Mouse (Mus musculus) liver, postnatal 0 days (tissue): Measurements from ENCODE around the gene Gm3476. TPM values are rescaled to one million over a fixed set of nuclear protein-coding genes. Genes with fewer than 3 reads are reported as not detected.
"Not testable (repeated sequence)": the region's sequence is repeated elsewhere in the genome, so short reads cannot be mapped to it uniquely, and the experiment has no call there.

ENCODE experiments used
- ATAC-seq: fragments of 200-750 bp; cut with Nextera tagmentation; 2 replicates; pipeline ENCODE4 v1.8.0; 2017; ENCODE audit warnings: mild to moderate bottlenecking, moderate library complexity
- DNase-seq: peaks from one replicate; pipeline ENCODE4 v3.0.0-alpha.2; 2016
- H3K27ac ChIP-seq: fragments of 300-500 bp; sonication (generic); 2 replicates; pipeline ENCODE4 v1.5.1; 2014; ENCODE audit warnings: antibody characterized with exemption, moderate library complexity, mild to moderate bottlenecking, low read depth
- H3K27me3 ChIP-seq: fragments of 300-500 bp; sonication (generic); 2 replicates; pipeline ENCODE4 v1.6.1; 2014; ENCODE audit warnings: low read length, control low read depth, mixed read lengths; ENCODE audit not compliant: insufficient read depth
- H3K36me3 ChIP-seq: fragments of 300-500 bp; sonication (generic); replicated peaks from 2 replicates; pipeline ENCODE4 v1.6.1; 2014; ENCODE audit warnings: mild to moderate bottlenecking, control low read depth, low read length, moderate library complexity, mixed read lengths; ENCODE audit not compliant: insufficient read depth
- H3K4me1 ChIP-seq: fragments of 300-500 bp; sonication (generic); 2 replicates; pipeline ENCODE4 v1.6.1; 2014; ENCODE audit warnings: antibody characterized with exemption, mild to moderate bottlenecking, control low read depth; ENCODE audit not compliant: insufficient read depth
- H3K4me2 ChIP-seq: fragments of 300-500 bp; sonication (generic); 2 replicates; pipeline ENCODE4 v1.6.1; 2014; ENCODE audit warnings: low read depth, mild to moderate bottlenecking, low read length, moderate library complexity, mixed read lengths
- H3K4me3 ChIP-seq: fragments of 300-500 bp; sonication (generic); 2 replicates; pipeline ENCODE4 v1.5.1; 2014; ENCODE audit warnings: low read depth, low read length
- H3K9ac ChIP-seq: fragments of 300-500 bp; sonication (generic); replicated peaks from 2 replicates; pipeline ENCODE4 v1.6.1; 2014; ENCODE audit warnings: mild to moderate bottlenecking, moderate library complexity
- H3K9me3 ChIP-seq: fragments of 300-500 bp; sonication (generic); 2 replicates; pipeline ENCODE4 v1.6.1; 2016; ENCODE audit warnings: mild to moderate bottlenecking, control low read depth, low read length, mixed read lengths
- CTCF ChIP-seq: sonication (generic); IDR thresholded peaks from 2 replicates; pipeline ENCODE4 v1.5.1; 2016; ENCODE audit warnings: antibody characterized with exemption, low read depth
- WGBS: fragments of 180-500 bp; shearing (Covaris S2); extraction: QIAGEN DNeasy Blood & Tissue Kit; methylation state at CpG from one replicate; pipeline ENCODE4 v1.1.7; 2014; ENCODE audit not compliant: insufficient replicate concordance; 5-methylcytosine and 5-hydroxymethylcytosine counted together
- polyA plus RNA-seq: library from polyadenylated mRNA; unstranded; fragments of >200 nt; fragmentation: Nextera tagmentation; extraction: Ambion mirVana; gene quantifications from 2 replicates; pipeline ENCODE4 v1.2.1, GENCODE M21; 2015

Gene Gm3476
- not detected in 2 replicates for polyA plus RNA-seq

DNA sequence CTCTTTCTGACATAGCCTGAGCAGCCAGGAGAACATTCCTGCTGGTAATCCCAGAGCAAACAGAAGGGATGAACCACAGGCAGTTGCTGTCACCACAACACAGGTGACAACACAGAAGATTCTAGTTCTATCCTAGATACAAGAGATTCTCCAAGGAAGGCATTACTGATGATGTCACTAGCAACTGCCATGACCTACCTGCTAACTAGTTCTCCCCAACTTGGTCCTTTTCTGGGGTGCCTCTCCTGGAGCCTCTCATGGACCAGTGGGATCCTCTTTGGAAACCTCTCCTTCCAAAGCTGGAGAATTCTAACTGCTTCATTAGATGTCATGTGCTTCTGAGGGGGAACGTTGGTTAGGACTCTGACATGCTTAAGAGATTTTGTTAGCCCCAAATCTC is at the start of gene Gm3476:
Gene Gm3476, minus strand, starts transcription at position 101 of the 400 bp plus-strand sequence.
- H3K9ac ChIP-seq, H3K4me1 ChIP-seq, DNase-seq, H3K4me2 ChIP-seq, ATAC-seq, H3K27me3 ChIP-seq, H3K9me3 ChIP-seq, H3K36me3 ChIP-seq, H3K4me3 ChIP-seq, H3K27ac ChIP-seq: not testable (repeated sequence)
- WGBS: no CpG with 5 or more reads among the region's 1 CpGs

DNA sequence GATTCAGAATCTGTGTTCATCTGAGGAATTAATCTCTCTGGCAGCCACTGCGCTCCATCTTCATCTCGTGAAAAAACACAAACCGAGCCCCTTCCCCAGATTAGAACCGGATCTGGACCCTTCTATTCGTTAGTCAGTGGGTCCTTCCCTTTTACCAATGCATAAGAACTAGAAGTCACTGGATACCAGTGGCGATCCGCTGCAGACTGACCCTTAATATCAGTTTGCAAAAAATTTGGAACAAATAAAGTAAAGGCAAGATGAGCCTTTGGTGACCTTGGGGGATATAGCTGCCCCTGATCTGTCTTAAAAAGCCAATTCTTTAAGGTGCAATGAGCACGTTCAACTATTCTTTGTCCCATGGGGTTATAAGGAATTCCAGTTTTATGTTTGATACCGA is 37.9 kb upstream of the Gm3476 start:
- not testable (repeated sequence) for H3K4me2 ChIP-seq, H3K27me3 ChIP-seq, H3K9ac ChIP-seq, H3K4me1 ChIP-seq, ATAC-seq, DNase-seq, H3K36me3 ChIP-seq, H3K4me3 ChIP-seq, H3K27ac ChIP-seq, H3K9me3 ChIP-seq
- WGBS: 62% methylated on average over 3 of the region's 9 CpGs

DNA sequence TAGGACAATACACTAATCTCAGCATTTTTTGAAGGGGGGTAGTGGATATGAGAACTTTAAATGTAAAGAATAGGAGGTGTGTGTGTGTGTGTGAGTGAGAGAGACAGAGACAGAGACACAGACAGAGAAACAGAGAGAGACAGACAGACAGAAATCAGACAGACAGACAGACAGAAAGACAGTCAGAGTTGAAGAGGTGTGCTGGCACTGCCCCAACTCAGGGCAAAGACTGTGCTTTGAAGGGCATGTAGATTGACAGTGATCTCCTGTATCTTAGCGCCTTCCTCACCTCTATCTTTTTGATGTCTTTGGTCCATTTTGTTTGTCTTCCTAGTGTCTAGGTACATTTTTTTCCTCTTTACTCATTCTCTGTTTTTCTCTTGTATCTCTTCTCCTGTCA is 35.5 kb upstream of the Gm3476 start:
- DNase-seq, H3K9me3 ChIP-seq, H3K4me1 ChIP-seq, ATAC-seq, H3K4me2 ChIP-seq, H3K27ac ChIP-seq, H3K9ac ChIP-seq, H3K27me3 ChIP-seq, H3K4me3 ChIP-seq, H3K36me3 ChIP-seq: not testable (repeated sequence)
- no CpG with 5 or more reads among the region's 1 CpGs for WGBS

DNA sequence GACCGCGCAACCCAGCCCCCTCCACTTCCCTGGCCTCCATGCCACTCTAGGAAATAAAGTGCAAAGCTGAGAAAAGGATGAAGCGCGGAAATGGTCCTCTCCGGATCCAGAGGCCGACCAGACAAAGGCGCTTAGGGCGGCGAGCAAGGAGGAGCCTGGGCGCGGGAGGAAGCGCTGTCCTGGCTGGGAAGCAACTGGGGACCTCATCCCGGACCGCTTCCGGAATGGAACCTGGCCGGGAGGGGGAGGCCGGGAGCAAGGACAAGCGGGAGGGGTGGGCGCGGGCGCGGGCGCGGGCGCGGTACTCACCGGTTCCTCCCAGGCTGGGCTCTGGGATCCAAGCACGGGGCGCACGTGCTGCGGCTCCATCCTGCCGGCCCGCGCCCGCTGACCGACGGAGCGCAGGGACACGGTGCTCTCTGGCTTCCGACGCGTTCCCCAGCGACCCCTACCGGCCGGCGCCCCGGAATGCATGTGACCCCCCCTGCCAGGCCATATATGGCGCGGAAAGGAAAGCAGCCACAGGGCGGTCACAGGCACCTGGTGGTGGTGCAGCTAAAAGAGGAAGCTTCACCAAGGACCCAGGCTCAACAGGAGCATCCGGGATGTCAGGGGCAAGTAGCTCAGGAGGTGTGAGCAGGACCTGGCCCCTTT is 17.2 kb downstream of the Gm3476 start, which contains the start of gene Gm3468:
Gene Gm3468, minus strand, starts transcription at position 394 of the 654 bp plus-strand sequence.
- H3K4me1 ChIP-seq, H3K9ac ChIP-seq, H3K4me3 ChIP-seq, ATAC-seq, H3K36me3 ChIP-seq, H3K4me2 ChIP-seq, H3K27ac ChIP-seq, H3K9me3 ChIP-seq, H3K27me3 ChIP-seq: not testable (repeated sequence)
- peak; percentile 64 for DNase-seq
- peak; percentile 49 for TF ChIP-seq CTCF
- WGBS: 0% methylated on average over 18 of the region's 51 CpGs

DNA sequence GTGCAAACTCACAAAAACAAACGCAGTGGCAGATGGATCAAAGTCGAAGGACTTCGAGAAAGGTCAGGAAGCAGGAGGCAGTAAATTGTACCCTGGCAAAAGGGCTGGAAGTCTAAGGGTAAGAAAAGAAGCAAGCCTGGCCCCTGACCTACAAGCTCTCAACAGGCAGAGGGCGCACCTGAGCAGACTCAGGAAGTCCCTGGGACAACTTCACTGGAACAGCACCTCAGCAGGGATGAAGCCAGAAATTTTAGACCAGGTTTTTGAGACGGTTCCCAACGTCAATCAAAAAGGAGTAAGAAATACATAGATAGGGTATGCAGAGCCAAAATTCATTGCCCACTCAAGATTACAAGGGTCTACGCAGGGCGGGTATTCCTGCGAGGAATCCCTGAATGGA is 18.1 kb downstream of the Gm3476 start:
- H3K36me3 ChIP-seq, DNase-seq, H3K27ac ChIP-seq, H3K4me2 ChIP-seq, ATAC-seq, H3K9me3 ChIP-seq, H3K4me1 ChIP-seq, H3K27me3 ChIP-seq, H3K4me3 ChIP-seq, H3K9ac ChIP-seq: not testable (repeated sequence)
- WGBS: 12% methylated on average over 8 of the region's 9 CpGs
- TF ChIP-seq CTCF: peak; percentile 9; the same call in 1 of the 2 replicates

DNA sequence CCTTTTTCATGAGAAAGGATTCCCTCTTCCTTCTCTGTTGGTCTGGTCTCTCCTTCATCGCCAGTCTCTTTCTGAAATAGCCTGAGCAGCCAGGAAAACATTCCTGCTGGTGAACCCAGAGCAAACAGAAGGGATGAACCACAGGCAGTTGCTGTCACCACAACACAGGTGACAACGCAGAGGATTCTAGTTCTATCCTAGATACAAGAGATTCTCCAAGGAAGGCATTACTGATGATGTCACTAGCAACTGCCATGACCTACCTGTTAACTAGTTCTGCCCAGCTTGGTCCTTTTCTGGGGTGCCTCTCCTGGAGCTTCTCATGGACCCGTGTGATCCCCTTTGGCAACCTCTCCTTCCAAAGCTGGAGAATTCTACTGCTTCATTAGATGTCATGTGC is 31.8 kb downstream of the Gm3476 start, which contains the start of gene Gm8206:
Gene Gm8206, minus strand, starts transcription at position 101 of the 400 bp plus-strand sequence.
- not testable (repeated sequence) for DNase-seq, H3K9ac ChIP-seq, H3K36me3 ChIP-seq, H3K27ac ChIP-seq, H3K4me3 ChIP-seq, H3K9me3 ChIP-seq, ATAC-seq, H3K4me1 ChIP-seq, H3K4me2 ChIP-seq, H3K27me3 ChIP-seq
- WGBS: 70% methylated on average over 2 of the region's 3 CpGs

DNA sequence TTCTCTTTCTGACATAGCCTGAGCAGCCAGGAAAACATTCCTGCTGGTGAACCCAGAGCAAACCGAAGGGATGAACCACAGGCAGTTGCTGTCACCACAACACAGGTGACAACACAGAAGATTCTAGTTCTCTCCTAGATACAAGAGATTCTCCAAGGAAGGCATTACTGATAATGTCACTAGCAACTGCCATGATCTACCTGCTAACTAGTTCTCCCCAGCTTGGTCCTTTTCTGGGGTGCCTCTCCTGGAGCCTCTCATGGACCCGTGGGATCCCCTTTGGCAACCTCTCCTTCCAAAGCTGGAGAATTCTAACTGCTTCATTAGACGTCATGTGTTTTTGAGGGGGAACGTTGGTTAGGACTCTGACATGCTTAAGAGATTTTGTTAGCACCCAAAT is 67.4 kb downstream of the Gm3476 start, which contains the start of gene Gm6337:
Gene Gm6337, minus strand, starts transcription at position 101 of the 400 bp plus-strand sequence.
- not testable (repeated sequence) for H3K9me3 ChIP-seq, H3K27me3 ChIP-seq, H3K4me2 ChIP-seq, H3K9ac ChIP-seq, ATAC-seq, H3K4me3 ChIP-seq, H3K4me1 ChIP-seq, H3K27ac ChIP-seq, DNase-seq, H3K36me3 ChIP-seq
- WGBS: 63% methylated on average over 3 of the region's 4 CpGs

Other genes with a start within 250 kb of the Gm3476 start
- not detected in 2 replicates for gene Gm8237, start 245.4 kb downstream of the Gm3476 start, polyA plus RNA-seq
- not detected in 2 replicates for gene Gm3248, start 164.1 kb downstream of the Gm3476 start, polyA plus RNA-seq
- gene Gm3453, start 146.7 kb downstream of the Gm3476 start, polyA plus RNA-seq: not detected in 2 replicates
- not detected in 2 replicates for gene Gm6337, start 67.5 kb downstream of the Gm3476 start, polyA plus RNA-seq
- gene Gm8206, start 31.9 kb downstream of the Gm3476 start, polyA plus RNA-seq: not detected in 2 replicates
- gene Gm3468, start 17.1 kb downstream of the Gm3476 start, polyA plus RNA-seq: not detected in 2 replicates
- not detected in 2 replicates for gene Gm21560, start 93.5 kb upstream of the Gm3476 start, polyA plus RNA-seq
- not detected in 2 replicates for gene Gm3411, start 161.4 kb upstream of the Gm3476 start, polyA plus RNA-seq
- gene Gm21103, start 179.0 kb upstream of the Gm3476 start, polyA plus RNA-seq: not detected in 2 replicates
- gene Gm3618, start 217.9 kb upstream of the Gm3476 start, polyA plus RNA-seq: not detected in 2 replicates